Mouse (Mus musculus): ENCODE measurements around the gene Cd207.
"Not testable (repeated sequence)": the region's sequence is repeated elsewhere in the genome, so short reads cannot be mapped to it uniquely, and the experiment has no call there.

Cd207 gene

DNA sequence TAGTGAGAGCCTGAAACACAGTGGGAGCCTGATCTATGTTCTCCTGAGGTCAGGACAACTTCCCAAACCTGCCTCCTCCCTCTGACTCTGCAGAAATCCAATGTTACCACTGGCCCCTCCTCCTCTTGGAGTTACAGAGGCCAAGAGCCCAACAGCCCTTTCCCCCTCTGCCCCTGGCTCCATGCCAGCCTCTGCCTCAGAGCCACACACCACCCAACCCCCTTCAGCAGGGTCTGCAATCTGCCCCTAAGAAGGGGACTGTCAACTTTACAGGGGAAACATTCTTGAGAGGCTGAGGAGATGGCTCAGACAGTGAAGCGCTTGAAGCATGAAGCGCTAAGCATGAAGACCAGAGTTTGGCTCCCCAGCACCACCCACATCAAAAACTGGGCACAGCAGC, 21.6 kb downstream of the Cd207 start, which contains the start of gene Clec4f:
TSS of gene Clec4f (minus strand) at position 101 of the 400 bp plus-strand sequence.
- POLR2A ChIA-PET, result no interaction called here
- CTCF ChIA-PET, result interaction anchor here in 1 of 4 experiments (0.5 kb wide), 1 partner anchor 68 kb away, joined by 7 read pairs; no protein-coding TSS in a partner anchor

DNA sequence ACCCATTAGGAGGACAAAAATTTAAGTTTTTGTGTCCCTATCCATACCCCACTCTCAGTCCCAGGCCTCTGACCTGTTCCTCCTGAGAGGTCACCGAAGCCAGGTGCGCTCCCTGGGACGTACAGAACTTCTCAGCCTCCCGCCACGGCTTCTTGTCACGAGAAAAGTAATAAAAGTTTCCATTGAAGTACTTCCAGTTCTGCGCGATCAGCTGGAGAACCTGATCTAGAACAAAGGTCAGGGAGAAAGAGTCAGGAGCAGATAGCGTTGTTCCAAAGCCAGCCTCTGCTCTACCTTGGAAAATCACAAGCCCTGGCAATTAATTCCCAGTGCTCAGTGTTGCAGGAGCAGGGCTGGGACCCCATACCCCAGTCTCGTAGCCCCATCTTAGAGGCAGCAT, 30.9 kb downstream of the Cd207 start:
- ChIA-PET POLR2A (no interaction called here), CTCF (interaction anchor here in 1 of 4 experiments (0.9 kb wide), 1 partner anchor 64 kb away, joined by 3 read pairs; no protein-coding TSS in a partner anchor)

DNA sequence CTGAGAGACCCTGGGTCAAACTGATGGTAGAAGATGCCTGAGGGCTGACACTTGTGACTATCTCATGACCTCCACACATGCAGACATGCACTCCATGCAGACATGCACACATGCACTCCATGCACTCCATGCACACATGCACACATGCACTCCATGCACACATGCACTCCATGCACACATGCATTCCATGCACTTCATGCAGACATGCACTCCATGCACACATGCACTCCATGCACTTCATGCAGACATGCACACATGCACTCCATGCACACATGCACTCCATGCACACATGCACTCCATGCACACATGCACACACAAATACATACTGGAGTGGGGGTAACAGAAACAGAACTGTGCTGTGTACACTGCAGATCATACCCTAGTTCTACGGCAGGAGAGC, 42.3 kb downstream of the Cd207 start:
- CTCF ChIA-PET, result interaction anchor here in 2 of 4 experiments (1.0 to 1.1 kb wide), 2 partner anchors 9 to 96 kb away, joined by 3 read pairs; no protein-coding TSS in a partner anchor
- POLR2A ChIA-PET, result no interaction called here

DNA sequence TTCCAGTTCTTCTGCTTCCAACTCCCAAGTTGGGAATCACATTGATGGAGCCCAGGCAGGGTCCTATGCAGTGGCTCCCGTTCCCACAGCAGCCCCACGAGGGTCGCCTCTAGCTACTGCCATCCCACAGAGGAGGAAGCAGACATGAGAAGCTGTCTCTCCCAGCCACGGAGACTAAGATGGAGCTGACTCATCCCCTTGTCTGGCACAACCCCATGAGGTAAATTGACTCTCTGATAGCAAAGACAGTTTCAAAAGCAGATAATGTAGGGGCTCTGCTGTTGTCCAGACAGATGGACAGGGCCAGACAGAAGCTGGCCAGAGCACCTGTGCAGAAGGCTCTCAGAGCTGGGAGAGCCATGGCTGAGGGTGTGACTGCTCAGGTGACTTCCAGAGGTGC, 43.0 kb downstream of the Cd207 start:
- POLR2A ChIA-PET, CTCF ChIA-PET: not testable (repeated sequence)

DNA sequence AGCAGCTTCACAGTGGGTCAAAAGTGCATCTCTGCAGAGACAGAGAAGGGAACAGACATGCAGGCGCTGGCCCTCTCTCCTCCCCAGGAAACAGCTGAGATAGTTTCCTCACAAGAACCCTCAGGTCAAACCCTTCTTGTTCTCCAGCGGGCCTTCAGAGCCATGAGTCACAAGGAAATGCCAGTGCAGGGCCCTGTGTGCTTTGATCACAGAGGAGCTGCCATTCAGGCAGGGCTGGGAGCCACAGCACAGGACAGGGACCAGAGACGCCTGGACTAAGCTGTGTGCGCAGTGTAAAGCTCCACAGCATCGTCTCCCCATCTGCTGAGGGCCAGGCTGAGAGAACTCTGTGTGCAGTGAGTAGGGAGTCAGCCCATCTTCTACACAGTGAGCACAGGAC, 43.6 kb downstream of the Cd207 start:
- CTCF ChIA-PET, POLR2A ChIA-PET: not testable (repeated sequence)

DNA sequence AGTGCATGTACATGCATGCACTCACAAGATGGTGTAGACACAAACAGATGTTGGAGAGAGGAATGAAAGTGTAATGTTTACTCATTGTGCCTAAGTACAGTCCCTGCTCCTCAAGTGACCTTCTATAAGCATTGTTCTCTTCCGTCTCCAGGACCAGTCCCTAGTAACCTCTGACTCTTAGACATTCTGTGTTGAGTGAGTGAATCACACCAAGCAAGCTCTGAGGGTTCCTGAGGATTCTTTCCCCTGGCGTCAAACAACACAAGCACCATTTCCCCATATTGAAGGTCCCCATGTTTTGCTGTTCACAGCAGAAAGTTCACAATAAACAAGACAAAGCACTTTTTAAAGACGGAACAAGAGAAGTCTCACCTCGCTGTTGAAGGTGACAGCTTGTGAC, 45.8 kb downstream of the Cd207 start:
- CTCF ChIA-PET, result no interaction called here
- POLR2A ChIA-PET, result interaction anchor here in 1 of 4 experiments (0.6 kb wide), 1 partner anchor 817 kb away, joined by 5 read pairs; no protein-coding TSS in a partner anchor

DNA sequence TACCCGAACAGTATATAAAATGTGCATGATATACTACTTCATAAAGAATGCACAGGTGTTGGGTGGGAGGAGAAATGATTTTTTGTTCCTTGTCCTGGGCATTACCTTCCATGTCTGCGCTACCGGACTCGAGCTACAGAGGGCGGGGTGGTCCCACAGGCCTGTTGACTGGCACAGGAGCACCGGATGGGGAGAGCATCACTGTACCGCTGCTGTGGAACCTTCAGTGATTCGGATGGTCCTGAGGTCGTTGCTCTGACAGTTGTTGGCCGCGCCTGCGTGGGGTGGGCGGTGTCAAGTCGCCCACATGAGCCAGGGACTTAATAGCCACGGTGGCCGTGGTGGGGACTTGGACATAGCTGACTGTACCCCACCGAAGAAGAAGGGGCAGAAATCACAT, 50.9 kb downstream of the Cd207 start:
- CTCF ChIA-PET, result interaction anchor here (0.6 to 1.7 kb wide), 9 partner anchors 9 to 572 kb away, joined by 3 to 10 read pairs (median 4); partner anchors contain the start of gene Aup1 (in 1 of the 4)
- POLR2A ChIA-PET, result no interaction called here
